8 mouse cellular contexts compared by ENCODE assay signal in genomic region chr15:79690426-79691022, GRCm38 (mm10). TPM values are rescaled to one million over a fixed set of nuclear protein-coding genes. Genes with fewer than 3 reads are reported as not detected.
DNase-seq lines count a peak whose midpoint lies in the region; ATAC-seq and TF ChIP-seq lines count a peak whose summit lies in the region.

Gene Gtpbp1 (plus strand): TSS chr15:79690845.

- intact Hi-C loops in heart, postnatal 10 days (cut with DNase I), result no loop called here

- peak within 1 kb of the TSS; percentile 97 for H3K4me2 ChIP-seq in forebrain, embryonic 13.5 days
- H3K4me2 ChIP-seq in liver, postnatal 0 days (ENCODE audit: low read depth, low read length), result peak within 1 kb of the TSS; percentile 99
- H3K4me2 ChIP-seq in neural tube, embryonic 14.5 days (ENCODE audit: low read depth, low read length), result peak within 1 kb of the TSS; percentile 83

- H3K27me3 ChIP-seq in ES-Bruce4 (ENCODE audit: control insufficient read depth, insufficient read depth, low read length, poor library complexity, severe bottlenecking), result no peaks in the 10 kb centered on the region
- H3K27me3 ChIP-seq in forebrain, embryonic 13.5 days, result no peaks in the 10 kb centered on the region
- no peaks in the 10 kb centered on the region for H3K27me3 ChIP-seq in liver, postnatal 0 days (ENCODE audit: insufficient read depth, low read length)
- H3K27me3 ChIP-seq in neural tube, embryonic 14.5 days (ENCODE audit: control insufficient read depth, insufficient read depth, low read length), result no peaks in the 10 kb centered on the region

- H3K4me1 ChIP-seq in ES-Bruce4 (ENCODE audit: control insufficient read depth, insufficient read depth, low read length), result peaks cover 2% of the 10 kb centered on the region
- H3K4me1 ChIP-seq in forebrain, embryonic 13.5 days, result peaks cover 55% of the 10 kb centered on the region
- H3K4me1 ChIP-seq in liver, postnatal 0 days (ENCODE audit: insufficient read depth), result peaks cover 62% of the 10 kb centered on the region
- H3K4me1 ChIP-seq in neural tube, embryonic 14.5 days (ENCODE audit: control insufficient read depth, insufficient read depth, low read length), result peaks cover 27% of the 10 kb centered on the region

- peak within 1 kb of the TSS; percentile 80 for H3K4me3 ChIP-seq in ES-Bruce4 (ENCODE audit: low read depth, low read length)
- H3K4me3 ChIP-seq in forebrain, embryonic 13.5 days, result peak within 1 kb of the TSS; percentile 69
- H3K4me3 ChIP-seq in liver, postnatal 0 days (ENCODE audit: low read depth, low read length), result peak within 1 kb of the TSS; percentile 93
- H3K4me3 ChIP-seq in neural tube, embryonic 14.5 days (ENCODE audit: low read depth, low read length), result peak within 1 kb of the TSS; percentile 90

- no peak within 1 kb of the TSS for H3K27ac ChIP-seq in ES-Bruce4 (ENCODE audit: insufficient read depth, low read length)
- peak within 1 kb of the TSS; percentile 88 for H3K27ac ChIP-seq in forebrain, embryonic 13.5 days
- H3K27ac ChIP-seq in liver, postnatal 0 days (ENCODE audit: low read depth), result peak within 1 kb of the TSS; percentile 91
- H3K27ac ChIP-seq in neural tube, embryonic 14.5 days (ENCODE audit: low read depth, low read length), result peak within 1 kb of the TSS; percentile 83

- ATAC-seq in cerebellum, adult (ENCODE audit: insufficient number of reproducible peaks, low FRiP score, low TSS enrichment), result peak; percentile 91
- peak; percentile 98 for ATAC-seq in forebrain, embryonic 13.5 days
- peak; percentile 87 for ATAC-seq in liver, postnatal 0 days
- ATAC-seq in neural tube, embryonic 14.5 days (ENCODE audit: low read depth), result peak; percentile 97

- peak; percentile 19 for TF ChIP-seq POLR2A in ES-Bruce4 (IDR thresholded peaks at IDR 0.05; ENCODE audit: insufficient read depth, low read length)

- H3K9me3 ChIP-seq in ES-Bruce4 (replicated peaks; ENCODE audit: control insufficient read depth, insufficient read depth, low read length, poor library complexity, severe bottlenecking), result no peaks in the 10 kb centered on the region
- H3K9me3 ChIP-seq in forebrain, embryonic 13.5 days (replicated peaks), result no peaks in the 10 kb centered on the region
- no peaks in the 10 kb centered on the region for H3K9me3 ChIP-seq in liver, postnatal 0 days (ENCODE audit: low read length)
- no peaks in the 10 kb centered on the region for H3K9me3 ChIP-seq in neural tube, embryonic 14.5 days (ENCODE audit: control insufficient read depth, low read length)

- under 1% methylated on average over 41 of the region's 45 CpGs for WGBS in forebrain, embryonic 13.5 days
- WGBS in large intestine, adult 2 months, result under 1% methylated on average over 45 of the region's 45 CpGs
- WGBS in liver, postnatal 0 days (ENCODE audit: insufficient replicate concordance), result under 1% methylated on average over 43 of the region's 45 CpGs
- WGBS in neural tube, embryonic 14.5 days, result under 1% methylated on average over 45 of the region's 45 CpGs

- no peak for TF ChIP-seq CTCF in ES-Bruce4 (IDR thresholded peaks at IDR 0.05; ENCODE audit: low read depth, low read length)
- no peak for TF ChIP-seq CTCF in liver, postnatal 0 days (IDR thresholded peaks at IDR 0.05; ENCODE audit: low read depth)

- peak within 1 kb of the TSS; percentile 97 for H3K9ac ChIP-seq in ES-Bruce4 (ENCODE audit: low read depth, poor library complexity, severe bottlenecking)
- peak within 1 kb of the TSS; percentile 93 for H3K9ac ChIP-seq in forebrain, embryonic 13.5 days
- H3K9ac ChIP-seq in liver, postnatal 0 days (replicated peaks), result peak within 1 kb of the TSS; percentile 93
- H3K9ac ChIP-seq in neural tube, embryonic 14.5 days (replicated peaks; ENCODE audit: low read depth, low read length), result peak within 1 kb of the TSS; percentile 69

- peak; percentile 99 for DNase-seq in heart, postnatal 10 days
- peak; percentile 99 for DNase-seq in large intestine, adult 2 months (ENCODE audit: low read depth, low spot score)
- DNase-seq in liver, postnatal 0 days, result peak; percentile 95
- DNase-seq in testis, postnatal 10 days (ENCODE audit: low spot score), result peak; percentile 96

- H3K36me3 ChIP-seq in ES-Bruce4 (ENCODE audit: control insufficient read depth, insufficient read depth, low read length, poor library complexity, severe bottlenecking), result no peaks in the 10 kb centered on the region
- H3K36me3 ChIP-seq in forebrain, embryonic 13.5 days (ENCODE audit: poor library complexity, severe bottlenecking), result peaks cover 13% of the 10 kb centered on the region
- H3K36me3 ChIP-seq in liver, postnatal 0 days (replicated peaks; ENCODE audit: insufficient read depth, low read length), result peaks cover 8% of the 10 kb centered on the region; the same call in 1 of the 2 replicates
- peaks cover 2% of the 10 kb centered on the region; the same call in 1 of the 2 replicates for H3K36me3 ChIP-seq in neural tube, embryonic 14.5 days (ENCODE audit: control insufficient read depth, insufficient read depth, low read length)

- TF ChIP-seq EP300 in ES-Bruce4 (IDR thresholded peaks at IDR 0.05; ENCODE audit: insufficient read depth, low read depth, low read length), result no peak
- TF ChIP-seq EP300 in liver, postnatal 0 days (IDR thresholded peaks at IDR 0.05; ENCODE audit: low read depth), result peak; percentile 76; the same call in 1 of the 2 replicates

RNA-seq across cellular contexts. Expression of gene Gtpbp1, which starts in this region (rescaled TPM):
- polyA plus RNA-seq in ES-Bruce4 (2011; ENCODE audit: insufficient read depth, insufficient read length, low read depth, missing spikeins), result 32.4 and 38.3 TPM in 2 replicates
- 47.2 and 50.9 TPM in 2 replicates for polyA plus RNA-seq in forebrain, embryonic 13.5 days (2015; fragmentation: Nextera tagmentation; extraction: Ambion mirVana)
- total RNA-seq in heart, postnatal 10 days (2021), result 10 to 100 TPM; 36.1 to 37.8 TPM
- 28.8 and 29.1 TPM in 2 replicates for polyA plus RNA-seq in large intestine, adult 2 months (2012; rRNA removed)
- polyA plus RNA-seq in liver, postnatal 0 days (2015; fragmentation: Nextera tagmentation; extraction: Ambion mirVana), result 14.8 and 16.8 TPM in 2 replicates
- polyA plus RNA-seq in neural tube, embryonic 14.5 days (2014; fragmentation: Nextera tagmentation; extraction: Ambion mirVana), result 37.5 and 41.2 TPM in 2 replicates
